Mouse (Mus musculus) heart, postnatal 0 days (tissue): Measurements from ENCODE around the gene Decr2.

Experiments used
- CTCF ChIP-seq: IDR thresholded peaks from 2 replicates; pipeline ENCODE4 v1.5.1; 2016; ENCODE audit warnings: antibody characterized with exemption, control low read depth, low read depth
- EP300 ChIP-seq: IDR thresholded peaks from 2 replicates; pipeline ENCODE4 v1.6.1; 2016; ENCODE audit warnings: antibody characterized with exemption, low read depth

- TF ChIP-seq CTCF (peak; percentile 30; the same call in 1 of the 2 replicates), EP300 (no peak)
Observed at GRCm38 (mm10) chr17:26043249-26043636, 46.9 kb downstream of the Decr2 start.
